Mouse (Mus musculus) ZHBTc4 (cell line): ENCODE results near the gene Adamts6.

Source experiments
- DNase-seq: peaks from one replicate; pipeline ENCODE4 v3.0.0-alpha.2; 2011; ENCODE audit warnings: low read depth, low spot score

Gene Adamts6

DNA sequence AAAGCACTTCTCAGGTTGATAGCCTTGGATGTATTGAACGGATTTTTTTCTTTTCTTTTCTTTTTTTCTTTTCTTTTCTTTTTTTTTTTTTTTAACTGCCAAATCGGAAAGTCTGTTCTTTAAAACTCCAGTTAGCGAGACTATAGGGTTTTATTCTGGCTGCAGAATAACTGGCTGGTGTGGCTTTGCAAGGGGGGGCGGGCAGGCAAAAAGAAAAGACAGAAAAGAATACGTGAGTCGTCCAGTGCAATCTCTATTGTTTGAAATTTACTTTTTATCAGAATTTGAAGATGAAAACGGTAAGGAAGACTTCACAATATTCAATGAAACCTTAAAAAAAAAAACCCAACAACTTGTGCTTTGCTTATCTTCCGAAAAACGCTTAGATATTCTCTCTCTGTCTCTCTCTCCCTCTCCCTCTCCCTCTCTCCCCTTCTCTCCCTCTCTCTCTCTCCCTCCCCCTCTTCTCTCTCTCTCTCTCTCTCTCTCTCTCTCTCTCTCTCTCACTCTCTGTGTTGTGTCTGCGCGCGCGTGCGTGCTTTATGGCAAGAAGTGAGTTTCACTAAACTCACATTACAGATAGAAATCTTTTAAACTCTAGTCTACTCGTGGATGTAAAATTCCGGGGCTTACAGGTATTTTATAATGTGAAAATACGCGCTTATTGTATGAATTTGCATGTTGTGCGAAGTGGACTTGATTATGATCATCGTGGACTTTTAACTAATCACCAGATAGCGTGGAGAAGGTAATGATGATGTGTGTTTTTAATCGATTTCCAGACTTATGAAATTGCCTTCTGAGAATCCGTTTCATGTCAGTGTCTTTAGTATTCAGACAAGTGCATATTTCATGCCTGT is at the start of gene Adamts6:
Adamts6 (plus strand) TSS at position 470 of the 860 bp plus-strand sequence.
- DNase-seq = no peak

DNA sequence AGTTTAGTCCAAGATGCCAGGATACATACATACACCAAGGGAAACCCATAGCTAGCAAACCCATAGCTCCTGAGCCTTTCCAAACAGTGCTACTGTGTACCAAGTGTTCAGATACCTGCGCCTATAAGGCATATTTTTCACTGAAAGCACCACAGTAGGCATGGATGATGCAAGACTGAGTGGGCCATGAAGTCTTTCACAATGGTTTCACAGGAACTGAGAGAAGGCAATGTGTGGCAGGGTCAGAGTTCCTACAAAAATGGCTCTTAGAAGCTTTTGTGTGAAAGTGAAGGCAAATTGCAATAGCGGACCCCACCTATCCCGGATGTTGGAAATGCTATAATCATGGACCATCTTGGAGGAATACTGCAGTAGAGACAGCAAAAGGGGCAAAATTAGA is 28.6 kb upstream of the Adamts6 start:
- no peak for DNase-seq

DNA sequence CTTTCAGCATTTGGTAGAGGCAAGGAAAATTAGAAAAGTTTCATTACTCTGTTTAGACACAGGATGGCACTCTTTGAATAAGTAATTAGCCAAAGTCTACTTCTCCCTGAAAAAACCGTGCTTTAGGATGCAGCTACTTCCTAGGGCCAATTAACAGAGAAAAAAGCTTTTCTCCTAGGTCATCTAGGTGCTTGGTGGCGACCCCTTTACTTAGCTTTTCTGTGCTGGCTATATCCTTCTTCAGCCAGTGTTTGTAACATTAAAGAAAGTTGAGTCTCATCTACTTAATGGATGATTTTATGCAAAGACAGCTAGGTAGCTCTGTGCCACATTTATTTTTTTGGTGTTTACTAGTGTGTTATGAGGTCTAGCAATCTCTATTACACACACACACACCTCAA is 2.6 kb upstream of the Adamts6 start:
- peak; percentile 6 for DNase-seq

DNA sequence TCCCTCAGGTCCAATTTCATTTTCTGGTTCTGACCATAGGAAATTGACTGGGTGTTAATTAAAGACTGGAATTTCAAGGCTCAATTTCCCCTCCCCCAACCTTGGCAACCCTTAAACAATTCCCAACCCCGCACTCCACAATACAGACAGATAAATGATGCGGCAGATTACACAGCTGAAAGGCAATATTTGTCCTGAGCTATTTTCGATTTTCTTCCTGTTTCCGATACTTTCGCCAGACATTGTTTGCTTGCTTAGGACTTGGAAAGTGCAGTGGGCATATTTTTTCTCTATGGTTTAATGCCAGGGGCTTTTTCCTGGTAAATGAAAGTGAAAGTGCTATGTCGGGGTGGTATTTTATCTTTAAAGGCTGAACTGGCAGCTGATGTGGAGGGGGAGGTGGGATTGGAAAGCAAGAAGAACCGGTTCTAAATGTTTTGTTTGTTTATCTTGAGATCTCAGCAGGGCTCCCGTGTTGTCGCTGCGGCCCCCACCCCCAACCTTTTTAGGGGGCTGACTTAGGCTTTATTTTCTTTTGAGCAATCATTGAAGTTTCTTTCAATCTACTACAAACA is 1.8 kb upstream of the Adamts6 start:
- no peak for DNase-seq

DNA sequence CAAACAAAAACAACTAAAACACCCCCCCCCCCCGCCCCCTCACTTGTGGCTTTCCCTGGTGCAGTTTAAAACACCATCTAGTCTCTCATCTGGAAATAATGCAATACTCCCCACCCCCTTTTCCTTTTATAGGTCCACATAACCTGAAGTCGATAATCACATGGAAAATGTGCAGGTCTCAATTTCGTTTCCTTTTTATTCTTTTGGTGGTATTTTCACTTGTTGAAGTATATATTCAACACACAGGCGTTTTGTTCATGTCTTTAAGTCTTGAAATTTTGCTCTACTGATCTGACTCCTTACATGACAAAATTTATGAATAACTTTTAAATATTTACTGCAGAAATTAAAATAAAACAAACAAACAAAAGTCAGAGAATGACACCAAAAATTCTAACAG is 1.3 kb upstream of the Adamts6 start:
- DNase-seq = no peak

DNA sequence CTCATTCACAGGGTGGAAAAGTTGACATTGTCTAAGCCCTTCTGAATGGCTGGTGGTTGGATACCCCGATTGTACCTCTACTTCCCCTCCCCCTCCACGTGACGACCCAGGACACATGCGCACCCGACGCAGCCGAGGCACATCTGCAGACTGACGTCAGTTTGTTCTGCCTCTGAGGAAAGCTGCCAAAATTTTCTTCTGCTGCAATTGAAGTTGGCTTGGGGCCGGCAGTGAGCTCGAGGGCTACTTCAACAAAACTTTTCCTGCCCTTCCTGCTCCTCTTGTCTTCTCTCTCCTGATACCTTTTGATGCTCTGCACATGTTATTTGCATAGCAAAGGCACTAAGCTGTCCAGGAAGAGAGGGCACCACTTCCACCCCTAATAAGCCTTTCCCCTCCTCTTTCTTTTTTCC is 732 bp upstream of the Adamts6 start:
- peak; percentile 66 for DNase-seq

DNA sequence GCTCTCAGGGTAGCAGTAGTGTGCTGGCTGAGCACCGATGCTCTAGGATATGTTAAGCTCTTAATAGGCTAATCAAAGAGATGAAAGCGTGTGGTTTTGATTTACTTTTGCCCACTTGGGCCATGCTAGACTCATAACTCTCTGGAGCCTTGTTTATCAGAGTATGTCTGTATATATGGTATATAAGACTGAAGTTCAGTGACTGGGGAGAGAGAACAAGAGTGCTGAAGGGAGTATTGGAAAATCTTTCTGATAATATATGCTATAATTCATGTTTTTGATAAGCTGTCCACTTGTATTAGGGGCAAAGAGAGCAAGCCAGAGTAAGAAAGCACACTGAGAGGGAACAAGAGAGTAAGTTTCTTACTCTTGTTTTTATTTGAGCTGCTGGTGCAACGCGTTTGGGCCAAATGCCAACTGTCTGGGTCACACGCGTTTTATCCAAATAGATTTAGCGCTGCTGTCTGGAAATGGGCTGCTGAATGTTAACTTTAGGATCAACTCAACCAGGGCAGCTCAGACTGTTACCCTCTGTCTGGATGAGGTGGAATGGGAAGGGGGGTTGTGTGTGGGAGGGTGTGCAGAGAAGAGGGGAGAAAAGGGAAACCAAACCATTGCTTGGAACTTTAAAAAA is 708 bp downstream of the Adamts6 start:
- no peak for DNase-seq

DNA sequence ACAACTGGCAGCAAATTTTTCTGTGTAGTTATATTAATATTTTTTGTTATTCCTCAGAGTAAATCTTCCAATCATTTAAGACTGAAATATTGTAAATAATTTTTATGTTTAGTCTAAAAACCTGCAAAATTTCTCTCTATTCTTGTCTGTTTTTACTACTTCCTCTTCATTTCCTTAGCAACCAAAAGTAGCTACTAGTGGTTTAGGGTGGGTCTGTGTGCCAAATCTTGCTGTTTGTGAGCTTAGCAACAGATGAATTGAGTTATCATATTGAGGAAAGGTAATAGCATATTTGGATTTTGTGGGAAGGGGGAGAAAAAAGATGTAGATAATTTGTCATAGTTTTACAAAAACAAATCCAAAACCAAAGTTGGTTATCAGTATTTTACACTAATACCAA is 1.5 kb downstream of the Adamts6 start:
- no peak for DNase-seq

DNA sequence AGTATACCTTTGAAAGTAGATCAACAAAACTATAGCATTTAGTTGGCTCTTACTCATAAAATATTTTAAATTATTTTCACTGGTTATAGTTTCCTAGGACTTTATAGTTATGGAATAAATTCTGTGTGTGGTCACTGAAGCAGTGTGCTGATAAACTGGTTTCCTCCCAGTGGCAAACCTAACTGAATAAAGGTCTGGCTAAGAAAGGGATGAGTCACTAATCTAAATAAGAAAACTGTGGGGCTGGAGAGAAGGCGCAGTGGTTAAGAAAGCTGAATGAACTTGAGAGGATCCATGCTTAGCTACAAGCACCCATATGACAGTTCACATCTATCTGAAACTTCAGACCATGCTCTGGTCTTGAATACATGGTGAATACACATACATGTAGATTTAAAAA is 7.8 kb downstream of the Adamts6 start:
- DNase-seq = no peak

DNA sequence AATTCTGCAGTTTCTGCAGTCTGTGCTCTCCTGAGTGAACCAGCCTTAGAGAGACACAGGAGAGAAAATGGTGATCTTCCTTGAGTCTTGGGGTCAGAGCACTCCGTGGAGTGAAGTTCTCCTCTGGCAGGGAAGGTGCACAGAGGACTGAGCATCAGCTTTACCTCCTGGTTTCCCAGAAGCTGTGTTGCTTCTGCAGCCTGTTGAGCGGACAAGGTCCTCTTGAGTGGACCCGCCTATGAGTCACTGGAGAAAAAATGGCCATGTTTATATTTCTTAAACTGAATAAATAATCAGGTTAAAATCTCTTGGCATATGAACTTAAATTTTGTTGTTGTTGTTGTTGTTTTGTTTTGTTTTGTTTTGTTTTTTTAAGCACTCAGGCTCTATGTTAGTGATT is 41.7 kb downstream of the Adamts6 start:
- no peak for DNase-seq

DNA sequence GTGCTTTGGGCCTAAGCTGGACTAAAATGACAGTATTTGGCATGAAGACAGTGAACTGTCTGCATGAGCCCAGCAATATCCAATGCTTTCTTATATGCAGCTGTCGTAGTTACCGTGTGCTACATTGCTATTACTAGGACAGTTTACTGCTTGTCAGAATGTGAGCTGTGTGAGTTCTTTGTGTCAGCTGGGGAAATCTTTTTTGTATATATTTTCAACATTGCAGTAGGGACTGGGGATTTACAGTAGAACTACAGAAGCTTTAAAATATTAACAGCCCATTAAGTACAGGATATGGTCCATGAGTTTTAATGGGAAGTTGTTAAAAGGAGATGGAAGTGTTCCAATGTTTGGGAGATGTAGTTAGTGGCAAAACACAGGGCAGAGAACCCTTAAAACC is 42.1 kb downstream of the Adamts6 start:
- DNase-seq = no peak

DNA sequence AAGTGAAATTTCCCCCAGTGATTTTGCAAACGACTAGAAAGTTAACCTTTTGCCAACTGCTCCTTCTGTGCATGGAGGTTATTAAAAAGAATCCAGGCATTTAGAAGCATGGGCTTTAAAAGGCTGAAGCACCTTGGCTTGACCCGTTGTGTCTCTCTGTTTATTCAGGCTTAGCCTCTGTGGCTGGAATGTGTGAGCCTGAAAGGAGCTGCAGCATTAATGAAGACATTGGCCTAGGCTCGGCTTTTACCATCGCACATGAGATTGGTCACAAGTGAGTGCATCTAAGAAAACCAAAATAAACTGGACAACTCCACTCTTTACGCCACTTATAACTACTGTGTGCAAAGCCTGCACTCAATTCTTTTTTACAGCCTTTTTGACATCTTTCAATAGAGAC is 65.0 kb downstream of the Adamts6 start:
- no peak for DNase-seq

DNA sequence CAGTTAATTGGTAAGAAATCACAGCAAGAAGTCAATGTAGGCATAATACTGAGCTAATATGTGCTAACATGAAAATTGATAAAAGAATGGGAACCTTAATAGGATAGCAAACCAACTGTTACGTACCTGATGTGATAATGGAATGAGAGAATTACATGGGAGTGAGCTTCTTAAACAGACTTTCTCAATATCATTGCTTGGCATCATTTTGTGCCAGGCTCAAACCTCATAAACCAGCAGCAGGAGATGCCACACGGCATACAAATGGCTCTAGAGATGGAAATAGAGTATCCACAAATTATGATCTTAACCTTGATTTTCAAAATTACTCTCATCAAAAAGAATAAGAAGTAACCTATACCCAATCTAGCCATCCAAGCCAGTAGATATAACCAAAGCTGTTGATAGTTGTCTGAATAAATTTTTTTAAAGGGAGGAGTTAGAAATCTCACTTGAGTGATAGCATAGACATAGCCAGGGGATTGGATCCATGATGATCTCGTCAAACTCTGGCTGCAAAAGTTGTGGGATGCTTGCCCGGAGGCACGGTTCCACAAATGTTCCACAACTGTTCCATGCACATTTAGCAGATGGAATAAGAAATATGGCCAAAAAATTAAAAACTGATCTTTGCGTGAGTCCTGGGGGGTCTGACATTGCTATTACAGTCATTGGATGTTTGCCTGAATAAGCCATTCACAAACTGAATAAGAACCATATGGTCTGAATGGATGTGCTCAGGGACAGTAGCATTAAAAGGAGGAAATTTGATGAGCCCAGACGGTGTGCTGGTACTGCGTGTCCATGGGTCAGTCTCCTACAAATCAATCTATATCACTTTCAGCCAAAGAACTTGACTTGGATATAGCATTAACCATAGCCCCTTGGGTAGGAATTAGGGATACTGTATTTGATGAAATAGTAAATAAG is 106.1 kb downstream of the Adamts6 start:
- DNase-seq = no peak

DNA sequence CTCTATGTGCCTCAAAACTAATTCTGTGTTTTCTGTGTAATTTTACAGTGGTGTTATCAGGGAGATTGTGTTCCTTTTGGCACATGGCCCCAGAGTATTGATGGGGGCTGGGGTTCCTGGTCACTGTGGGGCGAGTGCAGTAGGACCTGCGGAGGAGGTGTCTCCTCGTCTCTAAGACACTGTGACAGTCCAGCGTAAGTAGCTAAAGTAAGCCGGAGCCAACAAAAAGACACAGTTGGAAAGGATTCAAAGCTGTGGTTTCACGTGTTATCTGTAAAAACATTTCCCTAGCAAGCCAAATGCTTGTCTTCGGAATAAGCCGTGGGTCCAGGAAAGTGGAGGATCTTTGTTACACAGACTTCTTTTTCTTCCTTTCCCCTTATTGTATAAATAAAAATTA is 110.2 kb downstream of the Adamts6 start:
- DNase-seq = no peak

DNA sequence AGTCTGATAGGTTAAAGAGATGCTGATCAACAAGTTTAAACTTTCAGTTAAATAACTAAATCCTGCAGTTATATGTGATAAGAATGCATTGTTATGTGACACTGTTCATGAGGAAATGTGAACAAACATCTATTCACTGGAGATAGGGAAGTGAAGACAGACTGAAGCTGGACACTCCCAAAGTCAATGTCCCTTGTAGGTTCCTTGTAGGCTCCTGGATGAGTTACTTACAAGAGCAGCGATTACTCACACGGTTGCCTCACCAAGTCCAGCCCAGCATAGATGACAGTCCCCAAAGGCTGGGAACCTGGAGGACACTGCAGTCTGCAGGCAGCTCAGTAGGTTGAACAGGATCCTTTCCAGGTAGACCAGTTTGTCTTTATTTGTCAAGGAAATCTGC is 145.1 kb downstream of the Adamts6 start:
- DNase-seq = no peak

DNA sequence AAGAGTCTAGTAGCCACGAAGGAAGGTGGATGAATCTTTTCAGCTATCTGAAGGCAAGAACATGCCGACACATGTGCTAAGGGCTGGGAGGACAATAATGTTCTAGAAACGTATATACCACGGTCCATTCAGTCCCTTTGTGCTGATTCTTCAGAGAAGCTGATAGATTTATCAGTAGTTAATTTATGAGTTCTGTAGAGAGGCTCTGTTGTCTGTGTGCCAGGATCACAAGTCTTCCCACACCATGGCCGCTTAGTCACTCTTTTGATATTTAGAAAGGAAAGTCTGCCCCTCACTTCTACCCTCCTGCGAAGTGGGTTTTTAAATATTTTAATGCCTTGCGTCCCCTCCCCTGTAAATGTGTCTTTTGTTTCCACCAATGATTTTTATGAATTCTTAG is 154.9 kb downstream of the Adamts6 start:
- no peak for DNase-seq

DNA sequence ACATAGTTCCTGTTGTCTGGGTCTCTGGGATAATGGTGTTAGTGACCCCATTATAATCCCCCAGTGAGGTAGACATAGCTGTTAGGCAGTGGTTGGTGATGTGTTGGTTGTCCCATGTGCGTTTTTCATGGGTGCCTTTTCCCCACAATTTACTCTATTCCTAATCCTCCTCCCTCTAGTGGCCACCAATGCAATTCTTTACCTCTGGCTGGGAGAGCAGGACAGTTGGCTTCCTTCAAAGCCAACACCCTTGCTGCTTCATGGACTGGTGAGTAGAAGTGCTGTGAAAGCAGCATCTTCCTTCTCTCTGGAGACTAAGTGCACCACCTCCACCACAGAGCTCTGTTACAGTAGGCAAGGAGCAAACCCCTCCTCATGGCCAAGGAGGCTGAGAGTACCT is 157.8 kb downstream of the Adamts6 start:
- peak; percentile 13 for DNase-seq

DNA sequence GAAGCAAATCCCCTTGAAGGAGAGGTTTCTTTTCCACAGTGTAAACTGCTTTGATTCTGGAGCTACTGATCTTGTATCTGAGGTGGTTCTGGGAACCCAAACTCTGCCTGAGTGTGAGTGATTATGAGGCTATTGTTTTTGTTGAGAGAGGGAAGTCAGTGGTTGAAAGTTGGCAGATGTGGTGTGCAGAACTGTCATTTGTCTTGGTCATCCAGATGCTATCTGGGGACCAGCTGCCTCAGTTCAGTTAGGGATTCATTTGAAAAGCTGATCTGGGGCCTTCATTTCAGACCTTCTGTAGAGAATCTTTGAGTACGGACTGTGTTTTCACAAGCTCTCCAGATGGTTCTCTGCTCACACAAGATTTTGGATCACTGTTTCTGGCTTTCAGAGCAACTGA is 159.3 kb downstream of the Adamts6 start:
- no peak for DNase-seq

DNA sequence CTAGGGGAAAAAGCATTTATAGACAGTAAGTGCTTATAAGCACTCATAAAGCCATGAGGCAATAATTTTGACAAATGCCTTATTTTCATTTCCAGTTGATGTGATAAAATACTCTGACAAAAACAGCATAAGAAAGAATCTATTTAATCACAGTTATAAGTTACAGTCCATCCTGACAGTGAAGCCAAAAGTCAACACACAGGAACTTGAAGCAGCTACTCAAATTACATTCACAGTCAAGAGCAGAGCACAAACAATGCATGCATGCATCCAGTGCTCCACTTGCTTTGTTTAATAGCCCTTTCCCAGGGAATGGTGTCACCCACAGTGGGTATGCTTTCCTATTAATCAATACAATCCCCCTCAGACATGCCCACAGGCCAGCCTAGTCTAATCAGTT is 159.8 kb downstream of the Adamts6 start:
- no peak for DNase-seq

DNA sequence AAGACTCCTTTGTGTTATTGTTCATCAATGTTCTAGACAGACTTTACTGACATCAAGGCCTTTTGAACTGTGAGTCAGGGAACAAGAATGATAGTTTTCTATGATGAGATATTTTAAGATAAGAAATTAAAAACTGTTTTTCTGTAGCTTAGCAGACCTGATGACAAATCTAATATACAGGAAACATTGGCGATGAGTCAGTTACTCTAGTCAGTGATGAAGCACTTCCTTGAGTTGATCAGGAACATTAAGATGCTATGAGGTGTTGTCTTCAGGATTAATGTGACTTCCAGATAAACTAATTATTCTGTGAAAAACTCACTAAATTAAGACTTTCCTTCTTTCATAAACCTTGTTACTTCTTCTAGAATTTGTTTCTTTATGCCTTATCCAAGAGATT is 160.7 kb downstream of the Adamts6 start:
- no peak for DNase-seq

DNA sequence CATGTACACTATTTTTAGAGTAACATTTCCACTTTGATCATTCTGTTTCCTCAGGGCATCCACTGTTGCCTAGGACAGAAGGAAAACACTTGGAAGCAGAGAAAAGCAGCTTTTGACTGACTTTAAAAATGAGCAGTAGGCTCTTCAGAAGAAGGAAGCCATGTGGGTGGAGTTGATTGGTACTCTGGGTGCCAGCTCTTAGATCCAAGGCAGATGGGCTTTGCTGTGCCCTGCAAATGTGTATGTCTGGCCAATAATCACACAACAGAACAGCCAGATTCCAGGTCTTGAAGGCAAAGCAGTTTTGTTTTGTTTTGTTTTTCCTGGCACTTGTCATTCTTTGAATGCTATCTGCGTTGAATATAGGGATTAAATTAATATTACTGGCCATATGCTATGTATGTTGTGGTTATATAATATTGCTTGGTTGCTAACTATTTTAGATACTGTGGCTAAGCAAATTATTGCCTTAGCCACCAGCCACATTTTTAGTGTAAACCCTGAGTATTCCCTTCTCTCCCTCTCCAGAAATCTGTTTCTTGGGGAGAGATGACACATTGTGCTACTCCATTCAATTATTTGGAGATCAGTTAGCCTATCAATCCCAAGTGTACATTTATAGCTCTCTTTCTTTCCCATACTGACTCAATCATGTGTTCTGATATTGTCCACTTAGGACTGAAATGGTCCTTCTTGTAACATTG is 165.8 kb downstream of the Adamts6 start:
- no peak for DNase-seq
